Mouse (Mus musculus): ENCODE data around the gene Adamts18. TPM values are rescaled to one million over a fixed set of nuclear protein-coding genes. Genes with fewer than 3 reads are reported as not detected.

The Adamts18 gene
- polyA plus RNA-seq, 1 experiment from 2014 or later: 3.0 TPM

DNA sequence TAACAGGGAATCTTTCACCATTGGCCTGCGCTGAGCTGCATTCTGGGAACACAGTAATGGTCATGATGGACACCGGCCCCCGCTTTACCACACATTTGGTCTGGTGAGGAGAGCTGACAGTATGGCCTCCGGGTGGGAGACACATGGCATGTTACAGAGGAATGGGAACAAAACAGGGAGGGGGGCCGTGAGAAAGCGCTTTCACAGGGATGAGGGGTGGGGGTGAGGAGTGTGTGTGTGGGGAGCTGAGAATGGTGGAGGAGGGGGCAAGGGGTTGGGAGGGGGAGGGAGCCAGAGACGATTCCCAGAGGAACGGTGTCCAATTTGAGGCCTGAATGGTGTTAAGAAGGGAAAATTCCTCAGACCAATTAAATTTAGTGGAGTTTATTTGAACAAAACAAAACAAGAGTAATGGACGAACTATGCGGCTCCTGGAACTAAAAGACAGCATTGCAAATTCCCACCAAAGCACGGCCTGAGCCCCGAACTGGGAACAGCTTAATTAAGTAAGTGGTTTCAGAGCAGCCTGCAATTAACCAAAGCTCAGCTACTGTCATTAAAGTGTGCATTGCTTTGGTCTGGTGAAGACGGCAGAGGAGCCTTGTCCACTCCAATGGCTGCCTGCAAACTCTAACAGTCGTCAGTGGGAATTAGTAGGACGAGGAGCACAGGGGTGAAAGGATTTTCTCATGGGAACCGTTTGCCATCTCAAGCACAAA is 181.7 kb downstream of the Adamts18 start:
- no peak for DNase-seq
- Histone ChIP-seq H3K4me1 (ENCODE audit: control insufficient read depth, insufficient read depth, low read length) (no peaks in the 10 kb centered on the region), H3K27ac (replicated peaks; ENCODE audit: low read depth, low read length) (no peak overlapping the region), H3K9ac (replicated peaks; ENCODE audit: low read length) (no peak overlapping the region), H3K27me3 (ENCODE audit: control insufficient read depth, insufficient read depth, low read length) (no peaks in the 10 kb centered on the region), H3K36me3 (ENCODE audit: control insufficient read depth, insufficient read depth, low read length) (no peaks in the 10 kb centered on the region), H3K9me3 (ENCODE audit: control insufficient read depth, low read length) (no peaks in the 10 kb centered on the region), H3K4me3 (replicated peaks; ENCODE audit: low read depth, low read length) (no peak overlapping the region), H3K4me2 (ENCODE audit: low read length) (no peak overlapping the region)
- ATAC-seq (ENCODE audit: low FRiP score, low TSS enrichment): no peak
- 77% methylated on average over 16 of the region's 16 CpGs for WGBS

DNA sequence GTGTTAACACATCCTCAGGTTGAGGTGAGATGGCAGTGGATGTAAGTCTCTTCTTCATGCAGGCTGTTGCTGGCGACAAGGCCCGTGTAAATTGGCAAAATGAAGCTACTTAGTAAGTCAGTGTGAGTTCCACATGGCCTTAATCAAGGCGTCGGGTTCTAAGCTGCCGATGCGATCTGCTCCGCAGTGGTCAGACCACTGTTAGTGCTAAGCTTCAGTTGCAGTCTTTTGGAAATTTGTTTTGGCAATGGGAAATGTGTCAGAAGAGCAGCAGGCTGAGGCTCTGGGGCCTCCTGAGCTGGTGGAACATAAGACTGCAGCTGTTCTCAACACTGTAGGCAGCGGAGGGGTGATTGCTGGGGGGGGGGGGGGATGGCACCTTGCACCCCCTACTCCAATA is 182.6 kb downstream of the Adamts18 start:
- ATAC-seq (ENCODE audit: low FRiP score, low TSS enrichment): no peak
- Histone ChIP-seq H3K4me2 (ENCODE audit: low read length) (no peak overlapping the region), H3K27ac (replicated peaks; ENCODE audit: low read depth, low read length) (no peak overlapping the region), H3K4me1 (ENCODE audit: control insufficient read depth, insufficient read depth, low read length) (no peaks in the 10 kb centered on the region), H3K27me3 (ENCODE audit: control insufficient read depth, insufficient read depth, low read length) (no peaks in the 10 kb centered on the region), H3K9me3 (ENCODE audit: control insufficient read depth, low read length) (no peaks in the 10 kb centered on the region), H3K36me3 (ENCODE audit: control insufficient read depth, insufficient read depth, low read length) (no peaks in the 10 kb centered on the region), H3K4me3 (replicated peaks; ENCODE audit: low read depth, low read length) (no peak overlapping the region), H3K9ac (replicated peaks; ENCODE audit: low read length) (no peak overlapping the region)
- 76% methylated on average over 8 of the region's 8 CpGs for whole genome bisulfite sequencing
- DNase-seq: no peak

DNA sequence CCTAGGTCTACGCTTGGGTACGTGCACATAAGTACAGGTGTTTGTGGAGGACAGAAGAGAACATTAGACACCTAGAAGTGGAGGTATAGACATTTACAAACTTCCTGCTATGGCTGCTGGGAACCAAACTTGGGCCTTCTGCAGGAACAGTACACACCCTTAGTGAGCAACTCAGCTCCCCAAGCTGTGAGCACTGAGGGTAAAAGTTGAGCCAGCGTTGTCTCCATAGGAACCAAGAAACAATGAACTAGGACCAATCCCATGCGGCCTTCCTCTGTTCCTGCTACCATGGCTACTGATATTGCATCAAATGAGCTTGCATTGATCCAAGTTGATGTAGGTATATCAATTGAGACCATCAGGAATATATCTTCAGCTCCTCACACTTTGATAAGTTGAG is 183.5 kb downstream of the Adamts18 start:
- ATAC-seq (ENCODE audit: low FRiP score, low TSS enrichment): no peak
- Histone ChIP-seq H3K36me3 (ENCODE audit: control insufficient read depth, insufficient read depth, low read length) (no peaks in the 10 kb centered on the region), H3K9ac (replicated peaks; ENCODE audit: low read length) (no peak overlapping the region), H3K4me2 (ENCODE audit: low read length) (no peak overlapping the region), H3K4me3 (replicated peaks; ENCODE audit: low read depth, low read length) (no peak overlapping the region), H3K9me3 (ENCODE audit: control insufficient read depth, low read length) (no peaks in the 10 kb centered on the region), H3K4me1 (ENCODE audit: control insufficient read depth, insufficient read depth, low read length) (no peaks in the 10 kb centered on the region), H3K27me3 (ENCODE audit: control insufficient read depth, insufficient read depth, low read length) (no peaks in the 10 kb centered on the region), H3K27ac (replicated peaks; ENCODE audit: low read depth, low read length) (no peak overlapping the region)
- peak; percentile 22 for DNase-seq
- WGBS: 45% methylated on average over 4 of the region's 4 CpGs

DNA sequence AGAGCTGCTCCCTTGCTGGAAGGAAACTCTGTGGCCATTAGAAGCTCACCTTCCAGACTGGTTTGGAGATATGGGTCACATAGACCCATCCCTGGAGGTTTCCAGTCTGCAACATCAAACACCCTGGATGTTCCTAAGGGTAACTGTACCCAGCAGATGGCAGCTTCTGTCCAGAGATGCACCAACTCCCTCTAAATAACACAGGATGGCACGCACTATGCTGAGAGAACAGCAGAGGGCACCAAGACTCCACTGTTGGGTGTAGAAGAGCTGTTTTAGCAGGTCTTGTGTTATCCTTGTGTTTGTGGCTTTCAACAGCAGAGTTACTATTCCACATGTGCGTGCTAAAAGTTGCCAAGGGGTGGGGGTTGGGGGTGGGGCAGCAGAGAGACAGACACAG is 184.0 kb downstream of the Adamts18 start:
- Histone ChIP-seq H3K27ac (replicated peaks; ENCODE audit: low read depth, low read length) (no peak overlapping the region), H3K36me3 (ENCODE audit: control insufficient read depth, insufficient read depth, low read length) (no peaks in the 10 kb centered on the region), H3K4me3 (replicated peaks; ENCODE audit: low read depth, low read length) (no peak overlapping the region), H3K9ac (replicated peaks; ENCODE audit: low read length) (no peak overlapping the region), H3K27me3 (ENCODE audit: control insufficient read depth, insufficient read depth, low read length) (no peaks in the 10 kb centered on the region), H3K9me3 (ENCODE audit: control insufficient read depth, low read length) (no peaks in the 10 kb centered on the region), H3K4me1 (ENCODE audit: control insufficient read depth, insufficient read depth, low read length) (no peaks in the 10 kb centered on the region), H3K4me2 (ENCODE audit: low read length) (no peak overlapping the region)
- WGBS: 8% methylated on average over 2 of the region's 2 CpGs
- DNase-seq: peak; percentile 96
- peak; percentile 67; the same call in 1 of the 2 replicates for ATAC-seq (ENCODE audit: low FRiP score, low TSS enrichment)

DNA sequence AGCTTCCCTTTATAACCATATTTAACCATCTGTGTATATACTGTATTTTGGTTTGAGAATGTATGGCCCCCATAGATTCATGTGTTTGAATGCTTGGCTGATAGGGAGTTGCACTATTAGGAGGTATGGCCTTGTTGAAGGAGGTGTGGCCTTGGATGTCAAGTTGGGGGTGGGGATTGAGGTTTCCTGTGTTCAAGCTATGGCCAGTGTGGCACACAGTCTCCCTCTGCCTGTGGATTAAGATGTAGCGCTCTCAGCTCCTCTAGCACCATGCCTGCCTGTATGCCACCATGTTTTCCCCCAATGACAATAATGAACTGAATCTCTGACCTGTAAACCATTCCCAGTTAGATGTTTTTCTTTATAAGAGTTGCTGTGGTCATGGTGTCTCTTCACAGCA is 188.4 kb downstream of the Adamts18 start:
- H3K9ac ChIP-seq (replicated peaks; ENCODE audit: low read length): no peak overlapping the region
- H3K9me3 ChIP-seq (ENCODE audit: control insufficient read depth, low read length): no peaks in the 10 kb centered on the region
- no peak overlapping the region for H3K4me3 ChIP-seq (replicated peaks; ENCODE audit: low read depth, low read length)
- 90% methylated on average over 1 of the region's 1 CpGs for WGBS
- H3K4me2 ChIP-seq (ENCODE audit: low read length): no peak overlapping the region
- ATAC-seq (ENCODE audit: low FRiP score, low TSS enrichment) (no peak), DNase-seq (no peak)
- H3K27ac ChIP-seq (replicated peaks; ENCODE audit: low read depth, low read length): no peak overlapping the region
- H3K27me3 ChIP-seq (ENCODE audit: control insufficient read depth, insufficient read depth, low read length): no peaks in the 10 kb centered on the region
- H3K36me3 ChIP-seq (ENCODE audit: control insufficient read depth, insufficient read depth, low read length): no peaks in the 10 kb centered on the region
- H3K4me1 ChIP-seq (ENCODE audit: control insufficient read depth, insufficient read depth, low read length): no peaks in the 10 kb centered on the region

DNA sequence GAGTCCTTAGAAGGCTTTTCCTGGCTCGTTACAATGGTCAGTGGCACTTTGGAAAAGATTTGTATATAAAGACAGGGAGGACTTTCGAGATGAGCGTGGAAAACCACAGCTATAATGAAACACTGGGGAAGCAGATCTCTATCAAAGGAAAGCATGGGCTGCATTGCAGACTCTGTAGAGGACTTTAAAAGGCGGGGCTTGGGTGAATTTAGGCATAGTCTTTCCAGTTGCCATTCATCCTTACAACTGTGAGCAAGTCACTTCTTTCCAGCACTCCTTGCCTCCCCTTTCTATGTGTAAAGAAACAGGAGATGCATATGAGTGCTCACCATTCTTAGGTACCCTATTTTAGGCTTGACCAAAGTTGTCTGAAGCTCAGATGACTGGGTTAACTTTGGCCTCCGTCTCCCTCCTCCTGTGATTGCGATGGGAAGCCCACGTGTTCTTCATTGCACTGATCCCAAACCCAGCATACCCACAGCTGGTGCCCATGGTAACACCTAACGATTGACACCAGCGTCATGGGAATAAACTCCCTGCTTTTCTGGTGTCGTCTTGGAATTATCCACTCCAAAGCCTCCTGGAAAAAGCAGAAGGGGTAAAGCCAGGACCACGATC is 191.7 kb downstream of the Adamts18 start:
- no peak overlapping the region for H3K4me3 ChIP-seq (replicated peaks; ENCODE audit: low read depth, low read length)
- no peak for DNase-seq
- 81% methylated on average over 11 of the region's 11 CpGs for WGBS
- H3K27ac ChIP-seq (replicated peaks; ENCODE audit: low read depth, low read length): no peak overlapping the region
- H3K36me3 ChIP-seq (ENCODE audit: control insufficient read depth, insufficient read depth, low read length): no peaks in the 10 kb centered on the region
- no peak overlapping the region for H3K9ac ChIP-seq (replicated peaks; ENCODE audit: low read length)
- no peak overlapping the region for H3K4me2 ChIP-seq (ENCODE audit: low read length)
- H3K27me3 ChIP-seq (ENCODE audit: control insufficient read depth, insufficient read depth, low read length): no peaks in the 10 kb centered on the region
- ATAC-seq (ENCODE audit: low FRiP score, low TSS enrichment): no peak
- no peaks in the 10 kb centered on the region for H3K4me1 ChIP-seq (ENCODE audit: control insufficient read depth, insufficient read depth, low read length)
- H3K9me3 ChIP-seq (ENCODE audit: control insufficient read depth, low read length): no peaks in the 10 kb centered on the region

DNA sequence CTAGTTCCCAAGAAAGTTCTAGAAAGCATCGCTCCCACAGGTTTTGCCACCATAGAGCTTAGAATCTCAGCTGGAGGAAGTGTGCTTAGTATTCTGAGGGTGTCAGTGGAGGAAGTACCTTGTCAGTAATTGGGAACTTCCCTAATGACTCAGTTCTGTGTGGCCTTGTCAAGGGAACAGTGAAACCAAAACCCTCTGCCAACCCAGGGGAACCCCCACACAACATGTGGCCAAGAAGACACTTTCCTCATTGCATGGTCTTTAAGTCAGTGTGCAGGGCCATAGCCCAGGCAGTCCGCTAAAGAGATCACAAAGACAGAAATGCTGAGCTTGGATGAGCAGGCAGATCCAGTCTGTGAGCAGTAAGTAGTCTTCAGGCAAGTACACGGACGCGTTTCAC is 192.4 kb downstream of the Adamts18 start:
- Histone ChIP-seq H3K27me3 (ENCODE audit: control insufficient read depth, insufficient read depth, low read length) (no peaks in the 10 kb centered on the region), H3K9ac (replicated peaks; ENCODE audit: low read length) (no peak overlapping the region), H3K4me3 (replicated peaks; ENCODE audit: low read depth, low read length) (no peak overlapping the region), H3K4me2 (ENCODE audit: low read length) (no peak overlapping the region), H3K9me3 (ENCODE audit: control insufficient read depth, low read length) (no peaks in the 10 kb centered on the region), H3K36me3 (ENCODE audit: control insufficient read depth, insufficient read depth, low read length) (no peaks in the 10 kb centered on the region), H3K27ac (replicated peaks; ENCODE audit: low read depth, low read length) (no peak overlapping the region), H3K4me1 (ENCODE audit: control insufficient read depth, insufficient read depth, low read length) (no peaks in the 10 kb centered on the region)
- WGBS: 91% methylated on average over 5 of the region's 5 CpGs
- DNase-seq (no peak), ATAC-seq (ENCODE audit: low FRiP score, low TSS enrichment) (no peak)

- H3K4me1 ChIP-seq (ENCODE audit: control insufficient read depth, insufficient read depth, low read length): no peaks in the 10 kb centered on the region
- no peaks in the 10 kb centered on the region for H3K9me3 ChIP-seq (ENCODE audit: control insufficient read depth, low read length)
- H3K4me3 ChIP-seq (replicated peaks; ENCODE audit: low read depth, low read length): no peak overlapping the region
- 58% methylated on average over 4 of the region's 4 CpGs for WGBS
- DNase-seq (no peak), ATAC-seq (ENCODE audit: low FRiP score, low TSS enrichment) (no peak)
- no peak overlapping the region for H3K27ac ChIP-seq (replicated peaks; ENCODE audit: low read depth, low read length)
- no peak overlapping the region for H3K9ac ChIP-seq (replicated peaks; ENCODE audit: low read length)
- no peaks in the 10 kb centered on the region for H3K27me3 ChIP-seq (ENCODE audit: control insufficient read depth, insufficient read depth, low read length)
- H3K36me3 ChIP-seq (ENCODE audit: control insufficient read depth, insufficient read depth, low read length): no peaks in the 10 kb centered on the region
- H3K4me2 ChIP-seq (ENCODE audit: low read length): no peak overlapping the region
These were observed 195.4 kb downstream of the Adamts18 start for GRCm38 (mm10) chr8:113653151-113653550.

GRCm38 (mm10) chr8:113652450-113652849 is 196.1 kb downstream of the Adamts18 start:
- DNase-seq: no peak
- ATAC-seq (ENCODE audit: low FRiP score, low TSS enrichment): no peak
- H3K27me3 ChIP-seq (ENCODE audit: control insufficient read depth, insufficient read depth, low read length): no peaks in the 10 kb centered on the region
- H3K36me3 ChIP-seq (ENCODE audit: control insufficient read depth, insufficient read depth, low read length): no peaks in the 10 kb centered on the region
- no peak overlapping the region for H3K4me3 ChIP-seq (replicated peaks; ENCODE audit: low read depth, low read length)
- no peaks in the 10 kb centered on the region for H3K9me3 ChIP-seq (ENCODE audit: control insufficient read depth, low read length)
- no peaks in the 10 kb centered on the region for H3K4me1 ChIP-seq (ENCODE audit: control insufficient read depth, insufficient read depth, low read length)
- H3K4me2 ChIP-seq (ENCODE audit: low read length): no peak overlapping the region
- H3K27ac ChIP-seq (replicated peaks; ENCODE audit: low read depth, low read length): no peak overlapping the region
- 88% methylated on average over 11 of the region's 12 CpGs for WGBS
- no peak overlapping the region for H3K9ac ChIP-seq (replicated peaks; ENCODE audit: low read length)

All from midbrain, embryonic 14.5 days (tissue).